Mouse (Mus musculus): ENCODE data around the gene Pdgfa. TPM values are rescaled to one million over a fixed set of nuclear protein-coding genes. Genes with fewer than 3 reads are reported as not detected.

The Pdgfa gene
- total and polyA plus RNA-seq, 2 experiments from 2014 or later = 53.8 to 67.7 TPM

GRCm38 (mm10) chr5:138952969-138953368 is 44.2 kb downstream of the Pdgfa start:
- no peak for TF ChIP-seq CTCF (IDR thresholded peaks at IDR 0.05)
- no peak for ATAC-seq (ENCODE audit: low FRiP score)
- no peak overlapping the region for H3K4me3 ChIP-seq (ENCODE audit: low read depth, low read length)
- no peak overlapping the region for H3K9ac ChIP-seq (replicated peaks; ENCODE audit: low read length, poor library complexity, severe bottlenecking)
- 0 out of 2 replicates have a peak, but pooled peaks cover 3% of the 10 kb centered on the region for H3K4me1 ChIP-seq (ENCODE audit: insufficient read depth, low read length)
- H3K9me3 ChIP-seq (ENCODE audit: low read length) = no peaks in the 10 kb centered on the region
- H3K27me3 ChIP-seq (ENCODE audit: insufficient read depth, low read length) = no peaks in the 10 kb centered on the region
- no peak overlapping the region for H3K4me2 ChIP-seq (ENCODE audit: low read depth, low read length, poor library complexity, severe bottlenecking)
- DNase-seq (ENCODE audit: low spot score) = no peak
- no peaks in the 10 kb centered on the region for H3K36me3 ChIP-seq (ENCODE audit: insufficient read depth, low read length)
- 75% methylated on average over 13 of the region's 13 CpGs for WGBS
- no peak overlapping the region for H3K27ac ChIP-seq (ENCODE audit: low read depth, low read length)

- Histone ChIP-seq H3K4me3 (ENCODE audit: low read depth, low read length) (no peak overlapping the region), H3K36me3 (ENCODE audit: insufficient read depth, low read length) (no peaks in the 10 kb centered on the region), H3K4me1 (ENCODE audit: insufficient read depth, low read length) (0 out of 2 replicates have a peak, but pooled peaks cover 3% of the 10 kb centered on the region), H3K4me2 (ENCODE audit: low read depth, low read length, poor library complexity, severe bottlenecking) (no peak overlapping the region), H3K9me3 (ENCODE audit: low read length) (no peaks in the 10 kb centered on the region), H3K27me3 (ENCODE audit: insufficient read depth, low read length) (no peaks in the 10 kb centered on the region), H3K27ac (ENCODE audit: low read depth, low read length) (no peak overlapping the region), H3K9ac (replicated peaks; ENCODE audit: low read length, poor library complexity, severe bottlenecking) (no peak overlapping the region)
- TF ChIP-seq CTCF (IDR thresholded peaks at IDR 0.05) = no peak
- 100% methylated on average over 2 of the region's 2 CpGs for WGBS
- ATAC-seq (ENCODE audit: low FRiP score) (no peak), DNase-seq (ENCODE audit: low spot score) (no peak)
Measured at GRCm38 (mm10) chr5:138951305-138951704, 45.9 kb downstream of the Pdgfa start.

- no peak overlapping the region for H3K27ac ChIP-seq (ENCODE audit: low read depth, low read length)
- DNase-seq (ENCODE audit: low spot score) (no peak), ATAC-seq (ENCODE audit: low FRiP score) (no peak)
- no peak overlapping the region for H3K9ac ChIP-seq (replicated peaks; ENCODE audit: low read length, poor library complexity, severe bottlenecking)
- no peak overlapping the region for H3K4me3 ChIP-seq (ENCODE audit: low read depth, low read length)
- no peaks in the 10 kb centered on the region for H3K27me3 ChIP-seq (ENCODE audit: insufficient read depth, low read length)
- H3K36me3 ChIP-seq (ENCODE audit: insufficient read depth, low read length) = no peaks in the 10 kb centered on the region
- 78% methylated on average over 6 of the region's 6 CpGs for WGBS
- H3K9me3 ChIP-seq (ENCODE audit: low read length) = no peaks in the 10 kb centered on the region
- H3K4me2 ChIP-seq (ENCODE audit: low read depth, low read length, poor library complexity, severe bottlenecking) = no peak overlapping the region
- TF ChIP-seq CTCF (IDR thresholded peaks at IDR 0.05) = no peak
- H3K4me1 ChIP-seq (ENCODE audit: insufficient read depth, low read length) = 0 out of 2 replicates have a peak, but pooled peaks cover 3% of the 10 kb centered on the region
Measured at GRCm38 (mm10) chr5:138949165-138949564, 48.0 kb downstream of the Pdgfa start.

- WGBS = 39% methylated on average over 11 of the region's 13 CpGs
- no peaks in the 10 kb centered on the region for H3K36me3 ChIP-seq (ENCODE audit: insufficient read depth, low read length)
- H3K4me1 ChIP-seq (ENCODE audit: insufficient read depth, low read length) = 0 out of 2 replicates have a peak, but pooled peaks cover 3% of the 10 kb centered on the region
- H3K27me3 ChIP-seq (ENCODE audit: insufficient read depth, low read length) = no peaks in the 10 kb centered on the region
- H3K4me2 ChIP-seq (ENCODE audit: low read depth, low read length, poor library complexity, severe bottlenecking) = no peak overlapping the region
- H3K9me3 ChIP-seq (ENCODE audit: low read length) = no peaks in the 10 kb centered on the region
- TF ChIP-seq CTCF (IDR thresholded peaks at IDR 0.05) = no peak
- no peak overlapping the region for H3K27ac ChIP-seq (ENCODE audit: low read depth, low read length)
- H3K4me3 ChIP-seq (ENCODE audit: low read depth, low read length) = no peak overlapping the region
- ATAC-seq (ENCODE audit: low FRiP score) = no peak
- H3K9ac ChIP-seq (replicated peaks; ENCODE audit: low read length, poor library complexity, severe bottlenecking) = no peak overlapping the region
- peak; percentile 44 for DNase-seq (ENCODE audit: low spot score)
Measured at GRCm38 (mm10) chr5:138948031-138948980, 48.9 kb downstream of the Pdgfa start.

GRCm38 (mm10) chr5:138947487-138947886 is 49.7 kb downstream of the Pdgfa start:
- Histone ChIP-seq H3K36me3 (ENCODE audit: insufficient read depth, low read length) (no peaks in the 10 kb centered on the region), H3K4me1 (ENCODE audit: insufficient read depth, low read length) (0 out of 2 replicates have a peak, but pooled peaks cover 3% of the 10 kb centered on the region), H3K9me3 (ENCODE audit: low read length) (no peaks in the 10 kb centered on the region), H3K27ac (ENCODE audit: low read depth, low read length) (no peak overlapping the region), H3K27me3 (ENCODE audit: insufficient read depth, low read length) (no peaks in the 10 kb centered on the region), H3K4me3 (ENCODE audit: low read depth, low read length) (no peak overlapping the region), H3K4me2 (ENCODE audit: low read depth, low read length, poor library complexity, severe bottlenecking) (no peak overlapping the region), H3K9ac (replicated peaks; ENCODE audit: low read length, poor library complexity, severe bottlenecking) (no peak overlapping the region)
- DNase-seq (ENCODE audit: low spot score) (no peak), ATAC-seq (ENCODE audit: low FRiP score) (no peak)
- WGBS = 73% methylated on average over 5 of the region's 5 CpGs
- TF ChIP-seq CTCF (IDR thresholded peaks at IDR 0.05) = no peak

GRCm38 (mm10) chr5:138946931-138947330 is 50.2 kb downstream of the Pdgfa start:
- TF ChIP-seq CTCF (IDR thresholded peaks at IDR 0.05) = no peak
- H3K9me3 ChIP-seq (ENCODE audit: low read length) = no peaks in the 10 kb centered on the region
- no peak overlapping the region for H3K9ac ChIP-seq (replicated peaks; ENCODE audit: low read length, poor library complexity, severe bottlenecking)
- DNase-seq (ENCODE audit: low spot score) (no peak), ATAC-seq (ENCODE audit: low FRiP score) (no peak)
- H3K4me2 ChIP-seq (ENCODE audit: low read depth, low read length, poor library complexity, severe bottlenecking) = no peak overlapping the region
- no peak overlapping the region for H3K4me3 ChIP-seq (ENCODE audit: low read depth, low read length)
- H3K27ac ChIP-seq (ENCODE audit: low read depth, low read length) = no peak overlapping the region
- no peaks in the 10 kb centered on the region for H3K36me3 ChIP-seq (ENCODE audit: insufficient read depth, low read length)
- 87% methylated on average over 5 of the region's 5 CpGs for WGBS
- no peaks in the 10 kb centered on the region for H3K27me3 ChIP-seq (ENCODE audit: insufficient read depth, low read length)
- H3K4me1 ChIP-seq (ENCODE audit: insufficient read depth, low read length) = 0 out of 2 replicates have a peak, but pooled peaks cover 3% of the 10 kb centered on the region
